Mouse (Mus musculus) c-Kit-positive CD71-negative TER-119-negative erythroid progenitor cells, embryonic 14.5 days (primary cell): ENCODE measurements at regions not wholly inside any gene's neighbourhood (a gene's known extent, or its start where the extent isn't known, plus 50 kb on each side); places are given as distances from the start of the nearest gene placed in this dataset.
"Not testable (repeated sequence)": the region's sequence is repeated elsewhere in the genome, so short reads cannot be mapped to it uniquely, and the experiment has no call there.

Experiments used
- DNase-seq: peaks from one replicate; pipeline ENCODE4 v3.0.0-alpha.2; 2013; ENCODE audit warnings: low read depth

GRCm38 (mm10) chr1:181262496-181262895, 50.7 kb upstream of the Wdr26 start:
- no peak for DNase-seq

- no peak for DNase-seq
Measured at GRCm38 (mm10) chr1:181263216-181263615, 51.4 kb upstream of the Wdr26 start.

GRCm38 (mm10) chr1:181270469-181270868, 58.7 kb upstream of the Wdr26 start:
- not testable (repeated sequence) for DNase-seq

GRCm38 (mm10) chr1:181271164-181271563, 59.4 kb upstream of the Wdr26 start:
- no peak for DNase-seq

- DNase-seq = no peak
Measured at GRCm38 (mm10) chr1:181271821-181272220, 60.0 kb upstream of the Wdr26 start.

- DNase-seq = peak; percentile 52
Measured at GRCm38 (mm10) chr1:181272622-181273296, 61.0 kb upstream of the Wdr26 start.

- DNase-seq = no peak
Measured at GRCm38 (mm10) chr1:181273540-181274204, 61.9 kb upstream of the Wdr26 start.

GRCm38 (mm10) chr1:181280826-181281225, 69.0 kb upstream of the Wdr26 start:
- DNase-seq = no peak

GRCm38 (mm10) chr1:181282986-181283385, 69.4 kb upstream of the Cnih3 start:
- not testable (repeated sequence) for DNase-seq

GRCm38 (mm10) chr1:181283539-181283938, 68.9 kb upstream of the Cnih3 start:
- DNase-seq = not testable (repeated sequence)

GRCm38 (mm10) chr1:181284301-181285197, 67.9 kb upstream of the Cnih3 start:
- DNase-seq = no peak

- no peak for DNase-seq
Measured at GRCm38 (mm10) chr1:181285600-181285999, 66.8 kb upstream of the Cnih3 start.

GRCm38 (mm10) chr1:181286146-181286545, 66.3 kb upstream of the Cnih3 start:
- no peak for DNase-seq

- DNase-seq = no peak
Measured at GRCm38 (mm10) chr1:181287166-181287565, 65.3 kb upstream of the Cnih3 start.

GRCm38 (mm10) chr1:181289385-181290035, 62.9 kb upstream of the Cnih3 start:
- DNase-seq = no peak

- no peak for DNase-seq
Measured at GRCm38 (mm10) chr1:181291202-181291601, 61.2 kb upstream of the Cnih3 start.

- DNase-seq = no peak
Measured at GRCm38 (mm10) chr1:181291966-181292365, 60.5 kb upstream of the Cnih3 start.

GRCm38 (mm10) chr1:181293079-181293865, 59.2 kb upstream of the Cnih3 start:
- no peak for DNase-seq

GRCm38 (mm10) chr1:181295651-181296050, 56.8 kb upstream of the Cnih3 start:
- no peak for DNase-seq

GRCm38 (mm10) chr1:181298063-181298462, 54.4 kb upstream of the Cnih3 start:
- no peak for DNase-seq

GRCm38 (mm10) chr1:181299075-181299665, 53.3 kb upstream of the Cnih3 start:
- no peak for DNase-seq
